Mouse (Mus musculus): Measurements from ENCODE around the gene Cyp1a2.
A peak's percentile ranks its signal among the peaks of the same experiment; 100 is the strongest.

Gene Cyp1a2

GRCm38 (mm10) chr9:57671500-57671899 is 12.0 kb downstream of the Cyp1a2 start:
- no peak for DNase-seq (ENCODE audit: extremely low spot score)

DNA sequence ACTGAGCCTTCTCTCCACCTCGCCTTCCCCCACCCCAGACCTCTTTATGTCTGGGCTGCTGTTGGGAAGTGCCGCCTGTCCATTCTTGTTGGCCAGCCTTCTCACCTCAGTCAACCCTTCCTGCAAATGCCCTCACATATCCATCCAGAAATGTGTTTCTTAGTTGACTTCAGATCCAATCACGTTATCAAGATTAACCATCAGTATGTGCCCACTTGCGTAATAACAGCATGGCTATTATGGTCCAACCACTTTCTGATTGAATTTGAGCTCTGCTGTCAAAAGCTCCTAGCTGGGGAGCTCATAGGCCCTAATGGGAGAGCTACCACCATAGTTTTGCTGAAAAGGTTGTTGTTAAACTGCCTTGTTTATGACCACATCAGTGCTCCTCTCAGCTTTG is 12.5 kb downstream of the Cyp1a2 start:
- no peak for DNase-seq (ENCODE audit: extremely low spot score)

GRCm38 (mm10) chr9:57669566-57669965 is 13.9 kb downstream of the Cyp1a2 start:
- DNase-seq (ENCODE audit: extremely low spot score) = no peak

- no peak for DNase-seq (ENCODE audit: extremely low spot score)
Measured at GRCm38 (mm10) chr9:57668277-57668676, 15.2 kb downstream of the Cyp1a2 start.

- no peak for DNase-seq (ENCODE audit: extremely low spot score)
Measured at GRCm38 (mm10) chr9:57667817-57668216, 15.7 kb downstream of the Cyp1a2 start.

DNA sequence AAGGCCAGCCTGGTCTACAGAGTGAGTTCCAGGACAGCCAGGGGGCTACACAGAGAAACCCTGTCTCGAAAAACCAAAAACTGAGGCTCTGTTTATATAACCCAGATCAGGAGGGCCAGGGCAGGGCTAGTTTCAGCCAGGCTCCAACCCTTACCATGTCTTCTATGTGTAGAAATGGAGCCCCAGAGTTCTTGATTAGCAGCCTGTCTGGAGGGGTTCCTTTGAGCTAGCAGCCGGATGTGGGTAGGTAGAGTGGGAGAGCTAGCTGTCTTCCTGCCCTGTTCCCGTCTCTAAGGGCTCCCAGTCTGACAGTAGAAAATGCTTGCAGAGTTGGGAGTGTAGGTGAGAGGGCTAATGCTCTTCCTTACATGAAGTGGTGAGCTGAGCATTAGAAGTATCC is 16.4 kb downstream of the Cyp1a2 start:
- no peak for DNase-seq (ENCODE audit: extremely low spot score)

DNA sequence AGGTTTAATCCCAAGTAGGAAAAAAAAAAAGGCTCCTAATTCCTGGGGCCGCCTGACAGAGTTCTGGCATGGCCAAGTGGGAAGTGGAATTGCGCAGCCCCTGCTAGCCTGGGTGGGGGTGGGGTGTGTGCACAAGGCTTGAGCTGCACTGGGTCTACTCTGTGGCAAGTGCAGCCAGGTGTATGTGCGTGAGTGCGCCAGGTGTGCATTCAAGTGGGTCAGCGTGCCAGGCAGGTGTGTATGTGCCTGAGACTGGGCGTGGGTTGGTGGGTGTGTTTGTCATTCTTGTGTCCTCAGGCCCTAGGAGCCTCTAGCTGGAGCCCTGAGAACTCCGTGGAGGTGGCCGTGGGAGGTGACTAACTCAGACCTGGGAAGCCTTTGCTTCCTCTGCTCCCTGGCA is 17.0 kb downstream of the Cyp1a2 start:
- no peak for DNase-seq (ENCODE audit: extremely low spot score)

DNA sequence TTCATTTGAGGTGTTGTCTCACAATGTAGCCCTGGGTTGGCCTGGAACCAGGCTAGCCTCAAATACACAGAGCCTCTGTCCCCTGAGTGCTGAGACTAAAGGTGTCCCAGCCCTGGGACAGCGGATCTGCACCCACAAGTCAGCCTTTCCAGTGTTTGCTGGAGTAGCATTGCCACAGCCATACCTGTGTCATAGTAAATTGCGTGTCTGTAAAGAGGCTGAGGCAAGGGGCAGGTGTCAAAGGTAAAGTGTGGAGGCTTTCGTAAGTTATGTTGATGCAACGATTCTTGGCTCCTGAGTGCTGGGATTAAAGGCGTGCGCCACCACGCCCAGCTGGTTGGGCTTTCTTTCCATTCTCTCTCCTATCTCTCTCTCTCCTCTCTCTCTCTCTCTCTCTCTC is 18.9 kb downstream of the Cyp1a2 start:
- no peak for DNase-seq (ENCODE audit: extremely low spot score)

GRCm38 (mm10) chr9:57661552-57661951 is 22.0 kb downstream of the Cyp1a2 start:
- no peak for DNase-seq (ENCODE audit: extremely low spot score)

DNA sequence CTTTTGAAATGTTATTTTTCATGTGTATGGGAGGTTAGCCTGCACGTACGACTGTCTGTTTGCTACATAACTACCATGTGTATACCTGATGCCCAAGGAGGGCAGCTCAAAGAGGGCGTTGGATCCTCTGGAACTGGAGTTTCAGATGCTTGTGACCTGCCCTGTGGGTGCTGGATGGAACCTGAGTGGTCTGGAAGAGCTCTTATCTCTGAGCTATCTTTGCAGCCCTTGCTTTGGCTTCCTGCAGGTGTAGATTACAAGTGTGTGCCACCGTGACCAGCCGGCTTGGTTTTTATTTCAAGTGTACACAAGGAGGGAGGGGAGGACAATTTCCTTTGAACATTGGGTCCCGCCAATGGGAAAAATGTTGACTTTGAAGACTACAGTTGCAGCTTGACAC is 23.0 kb downstream of the Cyp1a2 start:
- no peak for DNase-seq (ENCODE audit: extremely low spot score)

DNA sequence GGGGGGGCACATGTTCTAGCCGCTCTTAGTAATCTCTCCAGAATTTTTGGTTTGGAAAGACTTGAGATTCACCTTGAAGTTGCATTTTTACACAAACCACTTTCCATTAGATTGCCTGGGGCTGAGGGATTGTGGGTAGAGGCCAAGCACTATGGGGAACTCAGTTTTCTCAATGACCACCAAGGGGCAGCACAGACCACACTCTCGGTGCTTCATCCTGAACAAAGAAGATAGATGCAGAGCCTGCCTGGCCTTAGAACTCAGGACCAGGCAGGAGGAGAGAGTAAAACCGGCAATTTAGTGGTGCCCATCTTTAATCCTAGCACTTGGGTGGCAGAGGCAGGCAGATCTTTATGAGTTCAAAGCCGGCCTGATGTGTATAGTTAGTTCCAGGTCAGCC is 23.7 kb downstream of the Cyp1a2 start:
- peak; percentile 67 for DNase-seq (ENCODE audit: extremely low spot score)

- no peak for DNase-seq (ENCODE audit: extremely low spot score)
Measured at GRCm38 (mm10) chr9:57658970-57659369, 24.5 kb downstream of the Cyp1a2 start.

DNA sequence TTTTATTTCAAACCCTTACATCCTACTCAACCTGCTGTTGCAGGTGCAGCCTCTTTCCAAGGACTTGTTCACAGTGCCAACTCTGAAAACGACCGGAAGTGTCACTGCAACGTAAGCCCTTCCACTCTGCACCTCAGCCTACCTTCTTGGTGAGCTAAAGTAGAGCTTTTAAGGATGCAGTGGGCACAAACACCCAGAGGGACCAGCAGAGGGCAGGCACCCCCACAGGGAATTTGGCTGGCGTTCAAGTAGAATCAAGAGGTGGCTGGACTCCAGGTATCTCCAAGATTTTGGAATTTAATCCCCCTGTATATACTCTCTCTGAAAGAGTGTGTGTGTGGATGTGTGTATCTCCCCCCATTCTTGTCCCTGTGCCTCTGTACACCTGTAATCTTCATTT is 25.7 kb downstream of the Cyp1a2 start:
- DNase-seq (ENCODE audit: extremely low spot score) = no peak

DNA sequence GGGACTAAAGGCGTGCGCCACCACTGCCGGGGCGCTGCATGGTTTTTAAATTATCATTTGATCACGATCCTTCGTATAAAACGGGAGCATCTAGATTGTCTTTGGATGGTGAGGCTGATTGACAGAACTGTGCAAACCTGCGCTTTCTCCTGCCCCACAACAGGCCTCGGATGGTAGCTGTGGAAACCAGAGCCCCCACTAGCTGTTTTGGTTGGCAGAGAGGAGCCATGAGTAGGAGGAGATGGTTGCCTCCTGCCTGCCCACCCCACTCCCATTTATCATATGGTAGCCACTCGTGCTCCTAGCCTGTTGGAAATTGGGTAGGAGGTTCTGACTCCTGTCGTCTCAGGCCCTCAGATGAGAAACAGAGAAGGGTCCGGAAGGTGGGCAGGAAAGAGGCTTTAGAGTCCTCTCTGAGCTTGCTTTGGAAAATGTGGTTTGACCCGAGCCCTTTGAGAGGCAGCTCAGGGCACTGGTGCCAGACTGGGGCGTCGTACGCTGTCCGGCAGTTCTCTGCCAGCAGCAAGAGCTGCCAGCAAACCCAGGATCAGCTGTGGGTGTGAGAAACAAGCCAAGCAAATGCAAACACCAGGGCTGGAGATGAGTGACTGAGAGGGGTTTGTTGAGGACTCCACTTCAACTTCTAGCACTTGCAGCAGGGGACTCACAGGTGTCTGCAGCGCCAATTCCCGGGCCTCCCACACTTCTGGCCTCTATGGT is 26.7 kb downstream of the Cyp1a2 start:
- no peak for DNase-seq (ENCODE audit: extremely low spot score)

GRCm38 (mm10) chr9:57655749-57656148 is 27.8 kb downstream of the Cyp1a2 start:
- peak; percentile 95 for DNase-seq (ENCODE audit: extremely low spot score)

- DNase-seq (ENCODE audit: extremely low spot score) = no peak
Measured at GRCm38 (mm10) chr9:57654966-57655365, 28.5 kb downstream of the Cyp1a2 start.

GRCm38 (mm10) chr9:57653283-57653682 is 30.2 kb downstream of the Cyp1a2 start, which contains the start of gene Csk:
Csk (minus strand) TSS chr9:57653631.
- no peak for DNase-seq (ENCODE audit: extremely low spot score)

GRCm38 (mm10) chr9:57652855-57653254 is 30.6 kb downstream of the Cyp1a2 start:
- peak; percentile 42 for DNase-seq (ENCODE audit: extremely low spot score)

DNA sequence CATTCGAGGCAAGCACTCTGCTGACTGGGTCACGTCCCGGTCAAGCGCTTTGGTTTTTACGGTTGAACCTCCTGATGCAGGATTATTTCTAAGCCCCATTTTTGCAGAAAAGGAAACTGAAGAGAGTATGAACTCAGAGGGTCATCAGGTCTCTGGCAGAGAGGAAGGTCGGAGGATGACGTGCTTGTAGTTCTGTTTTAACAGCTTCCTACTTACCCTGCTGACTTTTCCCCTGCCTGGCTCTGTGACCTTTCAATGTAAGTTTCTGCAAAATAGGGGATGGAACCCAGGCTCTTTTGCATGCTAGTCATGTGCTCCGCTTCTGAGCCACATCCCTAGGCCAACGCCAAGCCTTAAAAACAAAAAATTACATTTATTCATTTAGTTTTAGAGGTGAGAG is 31.2 kb downstream of the Cyp1a2 start:
- DNase-seq (ENCODE audit: extremely low spot score) = no peak

DNA sequence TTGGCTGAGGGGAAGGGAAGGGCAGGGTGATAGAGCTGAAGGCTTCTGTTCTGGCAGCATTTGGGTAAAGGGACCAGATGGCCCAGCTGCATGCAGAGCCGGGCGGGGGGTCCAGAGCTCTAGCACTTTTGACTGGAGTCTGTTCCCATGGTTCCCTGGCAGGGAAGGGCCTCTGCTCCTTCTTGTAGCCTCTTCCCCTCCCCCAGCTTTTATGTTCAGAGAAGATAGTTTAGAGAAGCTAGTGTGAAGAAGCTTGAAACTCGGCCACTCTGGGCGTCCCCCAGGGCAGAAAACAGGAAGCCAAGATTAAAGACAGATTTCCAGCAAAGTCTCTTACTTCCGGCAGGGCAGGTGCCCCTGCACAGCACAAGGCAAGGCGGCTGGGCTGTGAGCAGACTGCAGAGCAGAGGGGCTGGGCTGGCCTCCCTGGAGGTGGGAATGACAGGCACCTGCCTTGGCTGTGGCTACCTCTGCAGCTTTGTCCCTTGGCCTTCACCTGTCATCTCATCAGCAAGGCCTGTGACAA is 32.7 kb downstream of the Cyp1a2 start:
- DNase-seq (ENCODE audit: extremely low spot score) = no peak

DNA sequence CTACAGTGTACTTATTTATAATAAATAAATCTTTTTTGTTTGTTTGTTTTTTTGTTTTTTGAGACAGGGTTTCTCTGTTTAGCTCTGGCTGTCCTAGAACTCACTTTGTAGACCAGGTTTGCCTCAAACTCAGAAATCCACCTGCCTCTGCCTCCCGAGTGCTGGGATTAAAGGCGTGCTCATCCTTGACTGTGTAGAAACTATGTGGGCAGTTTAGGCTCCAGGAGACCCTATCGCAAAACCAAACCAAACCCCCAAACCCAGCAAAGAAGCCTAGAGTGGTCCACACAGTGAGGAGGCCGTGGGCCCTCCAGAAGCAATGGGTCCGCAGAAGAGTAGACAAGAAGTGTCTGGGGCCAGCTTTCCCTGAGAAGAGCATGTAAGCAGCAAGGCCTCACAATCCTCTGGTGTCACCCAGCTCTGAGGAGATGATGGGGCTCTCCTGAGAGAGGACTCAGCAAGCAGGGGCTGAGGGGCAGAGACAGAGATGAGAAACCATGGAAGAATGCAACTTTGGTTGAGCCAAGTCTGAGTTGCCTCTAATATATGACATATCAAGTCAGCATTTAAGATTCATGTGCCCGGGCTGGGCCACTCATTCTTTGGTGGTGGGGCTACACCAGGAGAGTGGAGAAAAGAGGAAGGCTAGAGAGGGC is 33.2 kb downstream of the Cyp1a2 start:
- no peak for DNase-seq (ENCODE audit: extremely low spot score)

- DNase-seq (ENCODE audit: extremely low spot score) = no peak
Measured at GRCm38 (mm10) chr9:57647286-57648108, 36.0 kb downstream of the Cyp1a2 start.
